Mouse (Mus musculus): ENCODE measurements at regions not wholly inside any gene's neighbourhood (a gene's known extent, or its start where the extent isn't known, plus 50 kb on each side); places are given as distances from the start of the nearest gene placed in this dataset.

DNA sequence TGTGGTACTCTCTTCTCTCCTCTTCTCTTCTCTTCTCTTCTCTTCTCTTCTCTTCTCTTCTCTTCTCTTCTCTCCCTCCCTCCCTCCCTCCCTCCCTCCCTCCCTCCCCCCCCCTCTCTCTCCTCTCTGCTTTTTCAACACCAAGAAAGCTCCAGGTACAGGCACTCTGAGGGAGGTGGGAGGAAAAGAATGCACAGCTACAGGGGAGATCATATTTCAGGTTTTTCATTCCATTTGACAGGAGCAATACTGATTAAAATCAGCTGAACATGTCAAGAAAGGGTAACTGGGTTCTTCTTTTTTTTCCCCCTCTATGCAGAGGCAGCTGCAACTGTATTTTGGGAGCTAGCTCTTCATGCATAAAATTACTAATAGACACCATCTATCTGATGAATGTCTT lies 368.8 kb upstream of the Rack1 start:
- no peak for TF ChIP-seq CTCF (IDR thresholded peaks at IDR 0.05; ENCODE audit: control insufficient read depth, insufficient read depth, insufficient read length)
- no peak for TF ChIP-seq MAX (IDR thresholded peaks at IDR 0.05)
- no peak for TF ChIP-seq MYOD1 (IDR thresholded peaks at IDR 0.05; ENCODE audit: control insufficient read depth, insufficient read length, low read depth)
- TF ChIP-seq USF1 (IDR thresholded peaks at IDR 0.05; ENCODE audit: low read depth): no peak
- no peak for TF ChIP-seq FOSL1 (IDR thresholded peaks at IDR 0.05; ENCODE audit: insufficient read depth, low read length, poor library complexity, severe bottlenecking)
- no peak for TF ChIP-seq CEBPB (IDR thresholded peaks at IDR 0.05; ENCODE audit: low read depth)
- TF ChIP-seq MYOG (IDR thresholded peaks at IDR 0.05; ENCODE audit: control insufficient read depth, extremely low read depth, insufficient read length): no peak
